Mouse (Mus musculus) ES-E14 (cell line): ENCODE results near the gene Ttyh2. TPM values are rescaled to one million over a fixed set of nuclear protein-coding genes. Genes with fewer than 3 reads are reported as not detected.
A peak's percentile ranks its signal among the peaks of the same experiment; 100 is the strongest.

ENCODE experiments used
- DNase-seq: peaks from one replicate; pipeline ENCODE4 v3.0.0-alpha.2; 2013; ENCODE audit warnings: low read depth, low spot score
- H3K27ac ChIP-seq: 2 replicates; pipeline ENCODE4 v1.5.1; 2012; ENCODE audit warnings: low read depth, mild to moderate bottlenecking, low read length, moderate library complexity, mixed read lengths; ENCODE audit not compliant: poor library complexity, insufficient read depth, severe bottlenecking
- H3K36me3 ChIP-seq: 2 replicates; pipeline ENCODE4 v1.6.1; 2012; ENCODE audit warnings: mild to moderate bottlenecking, low read length, moderate library complexity, mixed read lengths; ENCODE audit not compliant: control insufficient read depth, poor library complexity, insufficient read depth, severe bottlenecking
- H3K4me1 ChIP-seq, 2 experiments: fragments of 150-350 bp in 1 of 2; sonication (generic) in 1 of 2; 2 replicates each; pipeline ENCODE4 v1.6.1; 2012; ENCODE audit warnings: low read length in 2 of 2, mild to moderate bottlenecking in 1 of 2, mixed read lengths in 1 of 2; ENCODE audit not compliant: control insufficient read depth in 2 of 2, insufficient read depth in 2 of 2, poor library complexity in 1 of 2
- H3K4me3 ChIP-seq, 2 experiments: fragments of 150-350 bp in 1 of 2; sonication (generic) in 1 of 2; 2 replicates each; pipeline ENCODE4 v1.5.1; 2012; ENCODE audit warnings: low read length in 2 of 2, low read depth in 1 of 2, mild to moderate bottlenecking in 1 of 2, mixed read lengths in 1 of 2; ENCODE audit not compliant: insufficient read depth in 1 of 2, poor library complexity in 1 of 2, severe bottlenecking in 1 of 2
- H3K9ac ChIP-seq: 2 replicates; pipeline ENCODE4 v1.6.1; 2012; ENCODE audit warnings: low read depth, mild to moderate bottlenecking, low read length, mixed read lengths; ENCODE audit not compliant: poor library complexity, insufficient read depth, severe bottlenecking
- H3K9me3 ChIP-seq: fragments of 150-350 bp; sonication (generic); 2 replicates; pipeline ENCODE4 v1.6.1; 2012; ENCODE audit warnings: low read depth, mild to moderate bottlenecking, low read length; ENCODE audit not compliant: control insufficient read depth, insufficient read depth
- CHD2 ChIP-seq: IDR thresholded peaks from 2 replicates; pipeline ENCODE4 v1.6.1; 2014; ENCODE audit warnings: mild to moderate bottlenecking, low read depth, low read length, inconsistent platforms
- HCFC1 ChIP-seq: IDR thresholded peaks from 2 replicates; pipeline ENCODE4 v1.6.1; 2012; ENCODE audit warnings: low read length, inconsistent platforms, borderline replicate concordance; ENCODE audit not compliant: insufficient read depth
- MAFK ChIP-seq: IDR thresholded peaks from 2 replicates; pipeline ENCODE4 v1.6.1; 2014; ENCODE audit warnings: mild to moderate bottlenecking, low read depth, low read length, inconsistent platforms; ENCODE audit not compliant: insufficient read depth
- ZC3H11A ChIP-seq: IDR thresholded peaks from 2 replicates; pipeline ENCODE4 v1.6.1; 2012; ENCODE audit warnings: low read depth, mild to moderate bottlenecking, inconsistent platforms, low read length, borderline replicate concordance
- ZNF384 ChIP-seq: IDR thresholded peaks from 2 replicates; pipeline ENCODE4 v1.6.1; 2012; ENCODE audit warnings: low read depth, low read length, inconsistent platforms
- in situ Hi-C, 2 experiments: fragments of 600-800 bp; cut with MboI; formaldehyde crosslinking; loops; one replicate each; pipeline ENCODE4 v1.15.1; 2025; ENCODE audit warnings: low sequenced_read_pairs in 2 of 2, inconsistent platforms in 1 of 2; ENCODE audit not compliant: unreplicated experiment in 2 of 2
- total RNA-seq: library from RNA; depleted of rRNA; stranded (reverse); fragments of 300-350 nt; gene quantifications from 2 replicates; pipeline ENCODE4 v1.2.3, GENCODE M21; 2012

Gene Ttyh2
- total RNA-seq, 1 experiment, result 16.7 TPM

- Histone ChIP-seq H3K4me3 (peak within 1 kb of the TSS; percentile 97 to 99), H3K9me3 (no peaks in the 10 kb centered on the region), H3K9ac (peak within 1 kb of the TSS; percentile 100), H3K27ac (peak within 1 kb of the TSS; percentile 95), H3K36me3 (peaks cover 44% of the 10 kb centered on the region), H3K4me1 (peaks cover 0 to 18% of the 10 kb centered on the region in 2 experiments; a peak in 1 of 4 replicates)
- peak; percentile 95 for DNase-seq
- TF ChIP-seq MAFK (no peak), HCFC1 (peak; percentile 82), ZNF384 (0 out of 2 replicates have a peak, but pooled peaks have one; percentile 27), CHD2 (no peak), ZC3H11A (no peak)
- in situ Hi-C loops, result no loop called here
Measured at GRCm38 (mm10) chr11:114668301-114668710, 6.9 kb upstream of the Ttyh2 start, which contains the start of gene Rpl38. TSS of gene Rpl38 (plus strand) at chr11:114668524.

- H3K9ac ChIP-seq, result peak overlapping the region; percentile 100
- H3K9me3 ChIP-seq, result no peaks in the 10 kb centered on the region
- peak overlapping the region; percentile 97 to 99 for H3K4me3 ChIP-seq
- peaks cover 0 to 24% of the 10 kb centered on the region in 2 experiments; a peak in 1 of 4 replicates for H3K4me1 ChIP-seq
- no peak for DNase-seq
- H3K27ac ChIP-seq, result peak overlapping the region; percentile 95
- TF ChIP-seq ZNF384 (peak; percentile 73), MAFK (no peak)
- peaks cover 49% of the 10 kb centered on the region for H3K36me3 ChIP-seq
- in situ Hi-C loops, result no loop called here
Measured at GRCm38 (mm10) chr11:114668741-114669623, 6.2 kb upstream of the Ttyh2 start.

- no peak for TF ChIP-seq HCFC1
- Histone ChIP-seq H3K9ac (peak overlapping the region; percentile 100), H3K36me3 (peaks cover 49% of the 10 kb centered on the region), H3K4me1 (peaks cover 0 to 27% of the 10 kb centered on the region in 2 experiments; a peak in 1 of 4 replicates), H3K9me3 (no peaks in the 10 kb centered on the region), H3K27ac (peak overlapping the region; percentile 55; the same call in 1 of the 2 replicates), H3K4me3 (peak overlapping the region; percentile 97 to 99)
- in situ Hi-C loops, result no loop called here
- no peak for DNase-seq
Measured at GRCm38 (mm10) chr11:114669651-114670168, 5.5 kb upstream of the Ttyh2 start.

- Histone ChIP-seq H3K36me3 (peaks cover 49% of the 10 kb centered on the region), H3K4me1 (peaks cover 0 to 25% of the 10 kb centered on the region in 2 experiments; a peak in 2 of 4 replicates), H3K4me3 (peak overlapping the region in 1 of 2 experiments; percentile 99; a peak in 2 of 4 replicates), H3K9me3 (no peaks in the 10 kb centered on the region), H3K9ac (peak overlapping the region; percentile 100), H3K27ac (peak overlapping the region; percentile 55; the same call in 1 of the 2 replicates)
- DNase-seq, result no peak
- TF ChIP-seq CHD2 (no peak), ZNF384 (no peak), MAFK (no peak), ZC3H11A (no peak), HCFC1 (no peak)
- in situ Hi-C loops, result no loop called here
Measured at GRCm38 (mm10) chr11:114671147-114671546, 4.1 kb upstream of the Ttyh2 start.
